Mouse (Mus musculus): ENCODE results near the gene Btbd18. TPM values are rescaled to one million over a fixed set of nuclear protein-coding genes. Genes with fewer than 3 reads are reported as not detected.

Btbd18 gene
- polyA plus RNA-seq, 1 experiment from 2014 or later = 0.14 TPM

GRCm38 (mm10) chr2:84715562-84716361 lies 56.9 kb downstream of the Btbd18 start:
- peak; percentile 65 for DNase-seq (ENCODE audit: low spot score)
- WGBS = under 1% methylated on average over 33 of the region's 33 CpGs
- no peaks in the 10 kb centered on the region for H3K27me3 ChIP-seq (replicated peaks; ENCODE audit: low read depth, poor library complexity, severe bottlenecking)

DNA sequence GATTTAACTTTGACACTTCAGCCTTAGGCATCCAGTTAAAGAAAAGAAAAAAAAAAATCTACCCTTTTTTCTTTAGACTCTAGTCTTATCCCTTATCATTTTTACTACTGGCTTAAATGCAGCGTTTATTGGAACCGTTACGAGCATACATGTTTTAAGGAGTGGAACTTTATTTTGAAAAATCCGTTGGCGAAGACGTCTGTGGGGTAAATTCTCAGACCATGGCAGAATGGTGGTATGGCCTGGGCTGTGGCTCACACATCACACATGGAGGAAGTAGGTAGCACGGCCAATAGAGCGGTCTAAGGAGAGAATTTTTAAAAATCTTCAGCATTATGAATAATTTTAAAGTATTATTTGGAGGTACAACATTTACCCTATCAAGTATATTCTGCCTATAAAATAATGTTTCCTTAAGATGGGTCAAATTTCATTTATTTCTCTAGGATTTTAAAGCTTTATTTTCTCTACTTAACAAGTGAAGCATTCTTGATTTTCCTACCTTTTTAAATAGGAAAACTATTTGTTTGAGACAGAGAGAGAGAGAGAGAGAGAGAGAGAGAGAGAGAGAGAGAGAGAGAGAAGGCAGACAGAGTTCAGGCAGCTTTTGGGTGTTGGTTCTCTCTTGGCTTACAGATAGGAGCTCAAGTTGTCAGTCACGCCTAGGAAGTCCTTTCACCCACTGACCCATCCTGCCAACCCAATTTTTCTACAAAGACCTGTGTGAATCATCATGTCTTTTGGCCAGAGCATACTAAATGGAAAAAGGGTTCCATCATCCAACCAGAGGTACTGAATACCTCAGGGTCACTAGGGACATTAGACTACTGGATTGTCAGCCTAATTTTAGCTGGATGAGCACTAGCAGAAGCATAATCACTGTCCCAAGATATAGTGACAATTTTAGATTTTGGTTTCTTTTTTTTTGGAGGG lies 57.8 kb downstream of the Btbd18 start:
- H3K36me3 ChIP-seq (replicated peaks) = peaks cover 8% of the 10 kb centered on the region
- H3K27me3 ChIP-seq (replicated peaks; ENCODE audit: low read depth, poor library complexity, severe bottlenecking) = no peaks in the 10 kb centered on the region
- H3K4me1 ChIP-seq = peaks cover 24% of the 10 kb centered on the region
- H3K27ac ChIP-seq (replicated peaks) = peak overlapping the region; percentile 96
- DNase-seq (ENCODE audit: low spot score) = no peak
- H3K4me3 ChIP-seq = peak overlapping the region; percentile 96
- H3K9me3 ChIP-seq = no peaks in the 10 kb centered on the region
- 39% methylated on average over 9 of the region's 9 CpGs for WGBS

More at GRCm38 (mm10) chr2:84715562-84716361, 56.9 kb downstream of the Btbd18 start:
- H3K36me3 ChIP-seq (replicated peaks) = peaks cover 6% of the 10 kb centered on the region
- H3K4me1 ChIP-seq = peaks cover 24% of the 10 kb centered on the region
- no peaks in the 10 kb centered on the region for H3K9me3 ChIP-seq
- peak overlapping the region; percentile 96 for H3K27ac ChIP-seq (replicated peaks)
- peak overlapping the region; percentile 96 for H3K4me3 ChIP-seq

DNA sequence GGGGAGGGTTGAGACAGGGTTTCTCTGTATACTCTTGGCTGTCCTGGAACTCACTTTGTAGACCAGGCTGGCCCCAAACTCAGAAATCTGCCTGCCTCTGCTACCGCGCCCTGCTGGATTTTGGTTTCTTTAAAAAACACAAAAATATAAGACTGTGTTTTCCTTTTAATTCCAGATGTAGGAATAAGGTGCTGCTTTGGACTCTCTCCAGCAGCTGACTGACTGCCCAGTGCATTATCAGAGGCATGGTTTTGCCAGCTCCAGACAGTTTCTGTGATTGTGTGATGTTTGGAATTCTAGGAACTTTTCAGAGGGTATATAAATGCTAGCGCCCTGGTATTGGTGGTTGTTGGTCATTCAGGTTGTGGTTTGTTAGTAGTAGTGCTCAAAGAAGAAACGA lies 58.5 kb downstream of the Btbd18 start:
- H3K4me1 ChIP-seq = peaks cover 24% of the 10 kb centered on the region
- peaks cover 15% of the 10 kb centered on the region for H3K36me3 ChIP-seq (replicated peaks)
- H3K27ac ChIP-seq (replicated peaks) = no peak overlapping the region
- no peaks in the 10 kb centered on the region for H3K9me3 ChIP-seq
- no peak for DNase-seq (ENCODE audit: low spot score)
- no peaks in the 10 kb centered on the region for H3K27me3 ChIP-seq (replicated peaks; ENCODE audit: low read depth, poor library complexity, severe bottlenecking)
- WGBS = 94% methylated on average over 4 of the region's 4 CpGs
- H3K4me3 ChIP-seq = no peak overlapping the region

Other genes starting within 250 kb of the Btbd18 start
- gene Calcrl, start 233.7 kb upstream of the Btbd18 start, polyA plus RNA-seq (2016; fragmentation: Nextera tagmentation; extraction: Ambion mirVana) = 14.8 and 18.5 TPM in 2 replicates
- gene Tfpi, start 182.3 kb upstream of the Btbd18 start, polyA plus RNA-seq (2016; fragmentation: Nextera tagmentation; extraction: Ambion mirVana) = 13.8 and 14.5 TPM in 2 replicates
- gene Ctnnd1, start 8.3 kb upstream of the Btbd18 start, polyA plus RNA-seq (2016; fragmentation: Nextera tagmentation; extraction: Ambion mirVana) = 43.3 and 44.3 TPM in 2 replicates
- 505 and 520 TPM in 2 replicates for gene Selenoh, start 11.7 kb downstream of the Btbd18 start, polyA plus RNA-seq (2016; fragmentation: Nextera tagmentation; extraction: Ambion mirVana)
- not detected in 2 replicates for gene Gm28635, start 19.0 kb downstream of the Btbd18 start, polyA plus RNA-seq (2016; fragmentation: Nextera tagmentation; extraction: Ambion mirVana)
- gene Med19, start 19.3 kb downstream of the Btbd18 start, polyA plus RNA-seq (2016; fragmentation: Nextera tagmentation; extraction: Ambion mirVana) = 45.3 and 46.4 TPM in 2 replicates
- 135 and 137 TPM in 2 replicates for gene Tmx2, start 20.1 kb downstream of the Btbd18 start, polyA plus RNA-seq (2016; fragmentation: Nextera tagmentation; extraction: Ambion mirVana)
- gene Zdhhc5, start 56.1 kb downstream of the Btbd18 start, polyA plus RNA-seq (2016; fragmentation: Nextera tagmentation; extraction: Ambion mirVana) = 30.2 and 31.9 TPM in 2 replicates
- gene Clp1, start 68.3 kb downstream of the Btbd18 start, polyA plus RNA-seq (2016; fragmentation: Nextera tagmentation; extraction: Ambion mirVana) = 53.2 and 53.8 TPM in 2 replicates
- 8.1 and 8.9 TPM in 2 replicates for gene Ypel4, start 75.0 kb downstream of the Btbd18 start, polyA plus RNA-seq (2016; fragmentation: Nextera tagmentation; extraction: Ambion mirVana)
- gene Gm19426, start 84.6 kb downstream of the Btbd18 start, polyA plus RNA-seq (2016; fragmentation: Nextera tagmentation; extraction: Ambion mirVana) = 8.0 and 9.5 TPM in 2 replicates
- gene Serping1, start 116.4 kb downstream of the Btbd18 start, polyA plus RNA-seq (2016; fragmentation: Nextera tagmentation; extraction: Ambion mirVana) = 16.6 and 18.7 TPM in 2 replicates
- 22.7 and 25.8 TPM in 2 replicates for gene Ube2l6, start 139.7 kb downstream of the Btbd18 start, polyA plus RNA-seq (2016; fragmentation: Nextera tagmentation; extraction: Ambion mirVana)
- 0.21 and 0.27 TPM in 2 replicates for gene Smtnl1, start 163.6 kb downstream of the Btbd18 start, polyA plus RNA-seq (2016; fragmentation: Nextera tagmentation; extraction: Ambion mirVana)
- gene Timm10, start 167.9 kb downstream of the Btbd18 start, polyA plus RNA-seq (2016; fragmentation: Nextera tagmentation; extraction: Ambion mirVana) = 64.9 and 65.8 TPM in 2 replicates
- 30.4 and 35.4 TPM in 2 replicates for gene Slc43a1, start 179.8 kb downstream of the Btbd18 start, polyA plus RNA-seq (2016; fragmentation: Nextera tagmentation; extraction: Ambion mirVana)
- 2.5 and 2.6 TPM in 2 replicates for gene Rtn4rl2, start 227.6 kb downstream of the Btbd18 start, polyA plus RNA-seq (2016; fragmentation: Nextera tagmentation; extraction: Ambion mirVana)